Mouse (Mus musculus): ENCODE results near the gene 4930470P17Rik. TPM values are rescaled to one million over a fixed set of nuclear protein-coding genes. Genes with fewer than 3 reads are reported as not detected.
A peak's percentile ranks its signal among the peaks of the same experiment; 100 is the strongest.

4930470P17Rik gene
- polyA plus RNA-seq, 1 experiment from 2014 or later, result not detected

DNA sequence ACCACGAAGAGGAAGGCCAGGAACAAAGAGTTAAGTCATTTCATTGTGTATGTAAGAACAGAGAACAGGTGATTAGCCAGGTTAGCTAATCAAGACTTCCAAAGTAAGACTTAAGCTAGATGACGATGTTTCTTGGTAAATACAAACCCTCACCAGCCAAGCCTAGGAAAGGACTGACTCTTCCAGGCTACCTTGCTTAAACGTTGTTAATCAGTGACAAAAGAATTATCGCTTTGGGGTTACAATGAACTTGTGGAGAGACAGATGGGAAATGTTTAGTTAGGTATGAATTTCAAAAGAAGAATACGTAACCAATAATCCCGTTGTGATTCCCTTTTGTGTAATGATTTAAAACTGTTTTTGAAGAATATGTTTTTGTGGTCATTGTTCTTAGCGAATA, 56.9 kb downstream of the 4930470P17Rik start:
- ChIA-PET POLR2A (interaction anchor here (0.7 to 0.9 kb wide), 2 partner anchors 10 to 456 kb away, joined by 3 read pairs; no protein-coding TSS in a partner anchor), CTCF (interaction anchor here (0.9 to 4.9 kb wide), 3 partner anchors 16 to 52 kb away, joined by 3 to 25 read pairs (median 3); no protein-coding TSS in a partner anchor)
- TF ChIP-seq CTCF (IDR thresholded peaks at IDR 0.05), result no peak
- in situ Hi-C loops (cut with MboI; ENCODE audit: low pct_unique_long_range_greater_than_20kb), result no loop called here
- ATAC-seq (peak; percentile 17), DNase-seq (ENCODE audit: low read depth, low spot score) (peak; percentile 10)
- peaks cover 3% of the 10 kb centered on the region for H3K27me3 ChIP-seq

DNA sequence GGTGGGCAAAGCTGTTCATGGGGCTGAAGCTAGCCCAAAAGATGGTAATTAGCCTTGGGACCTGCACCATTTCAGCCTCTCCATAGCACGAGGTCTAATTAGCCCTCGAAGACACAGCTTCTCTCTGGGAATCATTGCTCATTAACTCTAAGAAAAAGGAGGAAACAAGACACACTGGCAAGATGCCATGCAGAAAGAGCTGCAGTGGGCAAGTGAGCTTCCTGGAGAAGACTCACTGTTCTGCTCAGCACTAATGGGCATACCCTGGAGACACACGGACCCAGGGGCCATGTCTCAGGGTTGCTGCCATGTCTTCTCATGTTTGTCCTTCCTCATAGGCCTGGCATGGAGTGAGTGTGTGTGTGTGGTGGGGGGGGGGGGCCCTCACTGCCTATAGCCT, 57.7 kb downstream of the 4930470P17Rik start:
- ChIA-PET CTCF (interaction anchor here (0.9 to 4.9 kb wide), 3 partner anchors 15 to 53 kb away, joined by 3 to 25 read pairs (median 3); no protein-coding TSS in a partner anchor), POLR2A (interaction anchor here (0.7 to 0.9 kb wide), 2 partner anchors 11 to 455 kb away, joined by 3 read pairs; no protein-coding TSS in a partner anchor)
- in situ Hi-C loops (cut with MboI; ENCODE audit: low pct_unique_long_range_greater_than_20kb), result no loop called here
- ATAC-seq (peak; percentile 19), DNase-seq (ENCODE audit: low read depth, low spot score) (no peak)
- peaks cover 3% of the 10 kb centered on the region for H3K27me3 ChIP-seq
- TF ChIP-seq CTCF (IDR thresholded peaks at IDR 0.05), result no peak

DNA sequence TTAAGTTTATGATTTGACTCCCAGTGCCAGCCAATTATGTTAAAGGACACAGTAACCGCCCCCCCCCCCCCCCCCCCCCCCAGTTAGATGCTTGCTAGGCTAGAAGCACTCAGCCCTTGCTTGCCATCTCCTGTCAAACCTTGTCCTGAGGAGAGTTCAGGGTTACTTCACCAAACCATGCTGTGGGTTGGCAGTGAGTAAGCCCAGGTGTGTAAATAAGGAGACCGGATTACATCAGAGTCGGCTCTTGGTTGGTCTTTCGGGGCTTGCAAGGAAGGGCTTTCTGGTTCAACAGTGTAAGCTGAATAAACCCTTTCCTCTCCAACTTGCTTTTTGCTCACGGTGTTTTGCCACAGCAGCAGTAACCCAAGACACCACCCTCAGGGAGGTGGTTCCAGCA, 58.2 kb downstream of the 4930470P17Rik start:
- ChIA-PET POLR2A (no interaction called here), CTCF (interaction anchor here (0.6 to 4.9 kb wide), 3 partner anchors 9 to 53 kb away, joined by 3 to 25 read pairs (median 5); no protein-coding TSS in a partner anchor)
- in situ Hi-C loops (cut with MboI; ENCODE audit: low pct_unique_long_range_greater_than_20kb), result no loop called here
- TF ChIP-seq CTCF (IDR thresholded peaks at IDR 0.05), result no peak
- no peak for ATAC-seq
- no peak for DNase-seq (ENCODE audit: low read depth, low spot score)
- H3K27me3 ChIP-seq, result peaks cover 3% of the 10 kb centered on the region

DNA sequence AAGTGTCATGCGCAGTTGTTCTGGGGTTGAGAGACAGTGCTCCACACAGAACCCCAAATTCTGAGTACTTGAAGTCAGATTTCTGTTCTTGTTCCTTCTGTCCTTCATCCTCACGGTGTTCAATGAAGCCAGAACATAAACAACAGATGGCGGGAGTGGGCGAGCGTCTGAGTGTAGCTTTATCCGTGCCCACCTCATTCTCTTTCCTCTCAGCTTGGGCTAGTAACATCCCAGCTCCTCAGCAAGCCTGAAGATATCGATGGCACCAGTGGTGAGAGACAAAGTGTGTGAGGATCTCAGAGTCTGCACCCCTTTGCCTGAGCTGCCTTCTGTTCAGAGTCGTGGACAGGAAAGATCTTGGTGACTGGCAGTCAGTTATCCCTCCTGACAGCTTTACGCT, 62.6 kb downstream of the 4930470P17Rik start:
- DNase-seq (ENCODE audit: low read depth, low spot score) (no peak), ATAC-seq (no peak)
- CTCF ChIA-PET, result interaction anchor here (1.0 kb wide), 1 partner anchor 19 kb away, joined by 3 read pairs; no protein-coding TSS in a partner anchor
- peaks cover 3% of the 10 kb centered on the region for H3K27me3 ChIP-seq
- in situ Hi-C loops (cut with MboI; ENCODE audit: low pct_unique_long_range_greater_than_20kb), result no loop called here
- TF ChIP-seq CTCF (IDR thresholded peaks at IDR 0.05), result no peak
- POLR2A ChIA-PET, result no interaction called here

DNA sequence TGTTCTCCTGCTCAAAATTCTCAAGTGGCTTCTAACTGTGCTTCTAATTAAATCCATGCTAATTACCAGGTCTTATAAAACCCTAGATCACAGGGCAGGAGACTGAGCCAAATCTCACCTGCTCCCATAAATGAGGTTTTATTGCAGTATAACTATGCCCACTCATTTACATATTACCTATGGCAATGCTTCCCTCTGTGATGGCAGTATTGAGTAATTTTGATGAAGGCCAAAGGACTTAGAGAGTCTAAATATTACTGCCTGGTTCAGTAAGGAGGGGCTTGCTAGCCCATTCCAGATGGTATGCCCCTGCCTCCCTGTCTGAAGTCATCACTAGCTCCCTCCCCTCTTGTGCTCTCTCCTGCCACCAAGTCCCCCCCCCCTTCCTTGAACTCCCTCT, 66.0 kb downstream of the 4930470P17Rik start:
- CTCF ChIA-PET, result interaction anchor here (0.7 kb wide), 1 partner anchor 61 kb away, joined by 3 read pairs; no protein-coding TSS in a partner anchor
- no peaks in the 10 kb centered on the region for H3K27me3 ChIP-seq
- POLR2A ChIA-PET, result no interaction called here
- ATAC-seq (no peak), DNase-seq (ENCODE audit: low read depth, low spot score) (no peak)
- in situ Hi-C loops (cut with MboI; ENCODE audit: low pct_unique_long_range_greater_than_20kb), result no loop called here
- no peak for TF ChIP-seq CTCF (IDR thresholded peaks at IDR 0.05)

DNA sequence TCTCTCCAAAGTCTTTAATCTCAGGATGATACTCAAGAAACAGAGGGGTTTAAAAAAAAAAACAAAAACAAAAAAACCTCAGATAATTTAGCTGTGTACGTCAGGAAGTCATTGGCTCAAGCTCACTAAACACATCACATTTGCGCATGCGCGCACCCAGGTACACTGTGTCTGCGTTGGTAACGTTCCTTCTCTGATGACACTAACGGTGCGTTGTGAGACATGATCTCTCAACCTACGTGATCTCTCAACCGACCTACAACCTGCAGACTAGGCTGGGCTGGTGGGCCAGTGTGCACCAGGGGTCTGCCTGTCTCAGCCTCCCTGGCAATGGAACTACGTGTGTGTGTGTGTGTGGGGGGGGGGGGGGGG, 67.0 kb downstream of the 4930470P17Rik start:
- H3K27me3 ChIP-seq, result no peaks in the 10 kb centered on the region
- CTCF ChIA-PET, result interaction anchor here (1.1 kb wide), 1 partner anchor 9 kb away, joined by 3 read pairs; no protein-coding TSS in a partner anchor
- TF ChIP-seq CTCF (IDR thresholded peaks at IDR 0.05), result no peak
- ATAC-seq (no peak), DNase-seq (ENCODE audit: low read depth, low spot score) (no peak)
- POLR2A ChIA-PET, result no interaction called here
- in situ Hi-C loops (cut with MboI; ENCODE audit: low pct_unique_long_range_greater_than_20kb), result no loop called here

DNA sequence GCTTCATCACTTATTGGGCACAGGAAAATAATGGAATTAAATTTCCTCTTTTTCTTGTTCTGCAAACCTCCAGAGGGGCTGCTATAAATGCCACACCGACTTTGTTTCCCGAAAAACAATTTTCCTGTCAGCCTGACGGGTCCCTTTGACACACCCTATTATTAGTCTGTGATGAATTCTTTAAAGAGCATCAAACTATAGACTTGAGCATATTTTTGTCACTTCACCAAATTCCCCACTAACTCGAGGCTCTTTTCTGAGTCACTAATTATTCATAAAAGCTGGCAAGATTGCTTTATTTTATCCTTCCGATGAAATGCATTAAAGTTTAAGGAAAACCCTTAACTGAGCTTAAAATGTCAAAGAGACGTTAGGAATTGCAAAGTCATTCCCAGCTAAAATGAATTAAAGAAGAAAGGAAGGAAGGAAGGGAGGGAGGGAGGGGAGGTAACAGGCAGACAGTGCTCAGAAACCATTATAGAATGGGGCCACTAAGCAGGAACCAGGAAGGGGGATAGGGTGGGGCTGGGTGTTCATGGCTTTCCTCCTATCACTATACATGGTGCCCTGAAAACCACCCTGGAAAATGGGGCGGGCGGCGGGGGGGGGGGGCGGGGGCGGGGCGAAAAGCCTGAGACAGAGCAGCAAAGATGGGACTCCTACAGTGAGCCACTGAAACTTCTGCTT, 67.6 kb downstream of the 4930470P17Rik start:
- POLR2A ChIA-PET, result no interaction called here
- in situ Hi-C loops (cut with MboI; ENCODE audit: low pct_unique_long_range_greater_than_20kb), result no loop called here
- no peak for ATAC-seq

DNA sequence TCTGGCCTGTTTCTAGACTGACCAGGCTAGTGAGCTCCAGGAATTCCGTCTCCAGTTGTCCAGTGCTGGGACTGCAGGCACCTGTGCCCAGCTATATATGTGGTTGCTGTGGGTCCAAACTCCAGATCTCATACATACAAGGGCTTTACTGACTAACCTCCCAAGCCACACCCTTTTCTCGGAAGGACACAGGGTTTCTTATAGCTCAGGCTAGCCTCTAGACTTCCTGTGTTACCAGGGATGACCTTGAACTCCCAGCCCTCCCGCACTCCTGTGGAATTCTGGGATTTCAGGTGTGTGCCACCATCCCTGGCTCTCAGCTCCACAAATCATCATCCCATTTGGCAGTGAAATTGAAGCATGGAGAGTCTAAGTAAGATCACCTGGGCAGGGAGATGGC, 71.6 kb downstream of the 4930470P17Rik start:
- CTCF ChIA-PET, result interaction anchor here (1.0 to 1.9 kb wide), 3 partner anchors 10 to 67 kb away, joined by 4 to 7 read pairs (median 5); no protein-coding TSS in a partner anchor

More for the DNA sequence above, 67.6 kb downstream of the 4930470P17Rik start:
- no peak for DNase-seq (ENCODE audit: low read depth, low spot score)
- no peaks in the 10 kb centered on the region for H3K27me3 ChIP-seq
- CTCF ChIA-PET, result interaction anchor here (1.1 kb wide), 1 partner anchor 9 kb away, joined by 3 read pairs; no protein-coding TSS in a partner anchor
- TF ChIP-seq CTCF (IDR thresholded peaks at IDR 0.05), result no peak

DNA sequence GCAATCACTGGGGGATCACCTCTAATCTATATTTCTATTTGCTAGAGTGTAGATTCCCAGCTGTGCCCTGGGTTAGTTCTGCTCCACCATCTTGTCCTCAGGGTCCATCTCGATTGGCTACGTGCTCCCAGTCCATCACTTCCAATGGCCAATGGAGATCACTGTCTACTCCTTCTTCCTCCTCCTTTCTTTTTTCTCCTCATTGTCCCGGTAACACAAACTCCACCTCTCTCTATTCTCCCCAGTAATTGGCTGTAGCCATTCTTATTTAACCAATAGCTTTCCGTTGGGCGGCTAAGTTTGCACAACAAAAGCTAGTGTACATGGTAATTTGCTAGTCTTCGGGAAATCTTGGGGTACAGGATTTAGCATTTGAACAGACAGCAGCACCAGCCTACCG, 72.1 kb downstream of the 4930470P17Rik start:
- CTCF ChIA-PET, result interaction anchor here (1.0 to 1.9 kb wide), 4 partner anchors 9 to 68 kb away, joined by 3 to 7 read pairs (median 4); no protein-coding TSS in a partner anchor
- POLR2A ChIA-PET, result no interaction called here
- no peak for TF ChIP-seq CTCF (IDR thresholded peaks at IDR 0.05)
- in situ Hi-C loops (cut with MboI; ENCODE audit: low pct_unique_long_range_greater_than_20kb), result no loop called here
- DNase-seq (ENCODE audit: low read depth, low spot score) (no peak), ATAC-seq (no peak)
- H3K27me3 ChIP-seq, result no peaks in the 10 kb centered on the region

More for the DNA sequence above, 71.6 kb downstream of the 4930470P17Rik start:
- in situ Hi-C loops (cut with MboI; ENCODE audit: low pct_unique_long_range_greater_than_20kb), result no loop called here
- ATAC-seq (no peak), DNase-seq (ENCODE audit: low read depth, low spot score) (no peak)
- POLR2A ChIA-PET, result no interaction called here
- H3K27me3 ChIP-seq, result no peaks in the 10 kb centered on the region
- TF ChIP-seq CTCF (IDR thresholded peaks at IDR 0.05), result no peak

Other genes with a start within 250 kb of the 4930470P17Rik start
- gene Bcas1, start 174.2 kb downstream of the 4930470P17Rik start, polyA plus RNA-seq (2021), result not detected
- gene Pfdn4, start 105.6 kb downstream of the 4930470P17Rik start, polyA plus RNA-seq (2021), result 146 TPM
- gene Cyp24a1, start 104.9 kb downstream of the 4930470P17Rik start, polyA plus RNA-seq (2021), result 0.19 TPM
- gene Dok5, start 129.8 kb upstream of the 4930470P17Rik start, polyA plus RNA-seq (2021), result not detected